Comparison of ENCODE assay signal across 7 mouse cellular contexts in genomic region chr1:171826164-171826563, GRCm38 (mm10). TPM values are rescaled to one million over a fixed set of nuclear protein-coding genes. Genes with fewer than 3 reads are reported as not detected.
DNase-seq lines count a peak whose midpoint lies in the region.

No protein-coding gene starts in this region.

- no peaks in the 10 kb centered on the region for H3K9me3 ChIP-seq in forebrain, embryonic 10.5 days

- H3K4me3 ChIP-seq in forebrain, embryonic 10.5 days, result no peak overlapping the region

- no peaks in the 10 kb centered on the region for H3K27me3 ChIP-seq in forebrain, embryonic 10.5 days (ENCODE audit: poor library complexity, severe bottlenecking)

- peak; percentile 42 for DNase-seq in layer of hippocampus, adult 11-12 months (ENCODE audit: low spot score)
- no peak for DNase-seq in layer of hippocampus, adult 9-10 months (ENCODE audit: low spot score)
- DNase-seq in CD4-positive, CD25-positive, alpha-beta regulatory T cell, adult 2 months (ENCODE audit: low read depth, low spot score), result peak; percentile 75
- DNase-seq in Muller cell, postnatal 12 days (ENCODE audit: inconsistent ontology term), result peak; percentile 54
- peak; percentile 35 for DNase-seq in lung, postnatal 25 days (ENCODE audit: low spot score)
- no peak for DNase-seq in urinary bladder, adult 18-20 months (ENCODE audit: low spot score in 2 of 2)
- no peak for DNase-seq in forebrain, embryonic 10.5 days (ENCODE audit: extremely low spot score, low spot score)

- H3K27ac ChIP-seq in forebrain, embryonic 10.5 days, result no peak overlapping the region

- 0 out of 2 replicates have a peak, but pooled peaks cover 3% of the 10 kb centered on the region for H3K4me1 ChIP-seq in forebrain, embryonic 10.5 days

- H3K36me3 ChIP-seq in forebrain, embryonic 10.5 days (replicated peaks), result no peaks in the 10 kb centered on the region

RNA-seq across cellular contexts. Expression of gene Cd84, which starts 13.3 kb away (rescaled TPM):
- polyA plus RNA-seq in forebrain, embryonic 10.5 days (2016; fragmentation: Nextera tagmentation; extraction: Ambion mirVana), result 0.42 and 0.46 TPM in 2 replicates

RNA-seq across cellular contexts. Expression of gene Slamf1, which starts 59.2 kb away (rescaled TPM):
- 0.18 and 0.19 TPM in 2 replicates for polyA plus RNA-seq in forebrain, embryonic 10.5 days (2016; fragmentation: Nextera tagmentation; extraction: Ambion mirVana)

Comparison
In these comparisons a context has a peak if more than half of its experiments do, and no peak if none do; other contexts are left out.
1. DNase-seq: peak in layer of hippocampus, adult 11-12 months (single experiment), CD4-positive, CD25-positive, alpha-beta regulatory T cell, adult 2 months (single experiment), Muller cell, postnatal 12 days (single experiment) and lung, postnatal 25 days (single experiment); none in layer of hippocampus, adult 9-10 months (single experiment), urinary bladder, adult 18-20 months (0 of 2) and forebrain, embryonic 10.5 days (single experiment).